In genomic region chr1:152766032-152766772, GRCm38 (mm10) we compare ENCODE assay signal across 8 mouse cellular contexts. TPM values are rescaled to one million over a fixed set of nuclear protein-coding genes. Genes with fewer than 3 reads are reported as not detected.
DNase-seq lines count a peak whose midpoint lies in the region; ATAC-seq and TF ChIP-seq lines count a peak whose summit lies in the region.

TSS of gene Rgl1 (minus strand) at chr1:152766351.
TSS of gene Arpc5 (plus strand) at chr1:152766542.

- peak within 1 kb of the TSS; percentile 80 for H3K4me2 ChIP-seq in forebrain, embryonic 13.5 days
- peak within 1 kb of the TSS; percentile 79 for H3K4me2 ChIP-seq in liver, postnatal 0 days (ENCODE audit: low read depth, low read length)
- peak within 1 kb of the TSS; percentile 69 for H3K4me2 ChIP-seq in neural tube, embryonic 14.5 days (ENCODE audit: low read depth, low read length)

- H3K9ac ChIP-seq in ES-Bruce4 (ENCODE audit: low read depth, poor library complexity, severe bottlenecking): peak within 1 kb of the TSS; percentile 90
- H3K9ac ChIP-seq in forebrain, embryonic 13.5 days: peak within 1 kb of the TSS; percentile 95
- H3K9ac ChIP-seq in liver, postnatal 0 days (replicated peaks): peak within 1 kb of the TSS; percentile 98
- H3K9ac ChIP-seq in neural tube, embryonic 14.5 days (replicated peaks; ENCODE audit: low read depth, low read length): peak within 1 kb of the TSS; percentile 93

- no peaks in the 10 kb centered on the region for H3K9me3 ChIP-seq in ES-Bruce4 (replicated peaks; ENCODE audit: control insufficient read depth, insufficient read depth, low read length, poor library complexity, severe bottlenecking)
- H3K9me3 ChIP-seq in forebrain, embryonic 13.5 days (replicated peaks): no peaks in the 10 kb centered on the region
- H3K9me3 ChIP-seq in liver, postnatal 0 days (ENCODE audit: low read length): no peaks in the 10 kb centered on the region
- no peaks in the 10 kb centered on the region for H3K9me3 ChIP-seq in neural tube, embryonic 14.5 days (ENCODE audit: control insufficient read depth, low read length)

- no peaks in the 10 kb centered on the region for H3K4me1 ChIP-seq in ES-Bruce4 (ENCODE audit: control insufficient read depth, insufficient read depth, low read length)
- H3K4me1 ChIP-seq in forebrain, embryonic 13.5 days: peaks cover 21% of the 10 kb centered on the region
- peaks cover 4% of the 10 kb centered on the region; the same call in 1 of the 2 replicates for H3K4me1 ChIP-seq in liver, postnatal 0 days (ENCODE audit: insufficient read depth)
- peaks cover 3% of the 10 kb centered on the region; the same call in 1 of the 2 replicates for H3K4me1 ChIP-seq in neural tube, embryonic 14.5 days (ENCODE audit: control insufficient read depth, insufficient read depth, low read length)

- WGBS in forebrain, embryonic 13.5 days: under 1% methylated on average over 69 of the region's 86 CpGs
- under 1% methylated on average over 85 of the region's 86 CpGs for WGBS in large intestine, adult 2 months
- under 1% methylated on average over 81 of the region's 86 CpGs for WGBS in liver, postnatal 0 days (ENCODE audit: insufficient replicate concordance)
- under 1% methylated on average over 83 of the region's 86 CpGs for WGBS in neural tube, embryonic 14.5 days

- ATAC-seq in cerebellum, adult (ENCODE audit: insufficient number of reproducible peaks, low FRiP score, low TSS enrichment): peak; percentile 95
- peak; percentile 97 for ATAC-seq in forebrain, embryonic 13.5 days
- peak; percentile 97 for ATAC-seq in liver, postnatal 0 days
- ATAC-seq in neural tube, embryonic 14.5 days (ENCODE audit: low read depth): peak; percentile 97

- H3K27me3 ChIP-seq in ES-Bruce4 (ENCODE audit: control insufficient read depth, insufficient read depth, low read length, poor library complexity, severe bottlenecking): peaks cover 4% of the 10 kb centered on the region; the same call in 1 of the 2 replicates
- H3K27me3 ChIP-seq in forebrain, embryonic 13.5 days: no peaks in the 10 kb centered on the region
- H3K27me3 ChIP-seq in liver, postnatal 0 days (ENCODE audit: insufficient read depth, low read length): peaks cover 11% of the 10 kb centered on the region; the same call in 1 of the 2 replicates
- H3K27me3 ChIP-seq in neural tube, embryonic 14.5 days (ENCODE audit: control insufficient read depth, insufficient read depth, low read length): no peaks in the 10 kb centered on the region; the same call in 1 of the 2 replicates

- no peak within 1 kb of the TSS for H3K27ac ChIP-seq in ES-Bruce4 (ENCODE audit: insufficient read depth, low read length)
- H3K27ac ChIP-seq in forebrain, embryonic 13.5 days: peak within 1 kb of the TSS; percentile 79
- H3K27ac ChIP-seq in liver, postnatal 0 days (ENCODE audit: low read depth): peak within 1 kb of the TSS; percentile 97
- peak within 1 kb of the TSS; percentile 85 for H3K27ac ChIP-seq in neural tube, embryonic 14.5 days (ENCODE audit: low read depth, low read length)

- no peak for TF ChIP-seq EP300 in ES-Bruce4 (IDR thresholded peaks at IDR 0.05; ENCODE audit: insufficient read depth, low read depth, low read length)
- no peak for TF ChIP-seq EP300 in liver, postnatal 0 days (IDR thresholded peaks at IDR 0.05; ENCODE audit: low read depth)

- peak; percentile 72 for TF ChIP-seq POLR2A in ES-Bruce4 (IDR thresholded peaks at IDR 0.05; ENCODE audit: insufficient read depth, low read length)

- peak within 1 kb of the TSS; percentile 97 for H3K4me3 ChIP-seq in ES-Bruce4 (ENCODE audit: low read depth, low read length)
- H3K4me3 ChIP-seq in forebrain, embryonic 13.5 days: peak within 1 kb of the TSS; percentile 92
- peak within 1 kb of the TSS; percentile 94 for H3K4me3 ChIP-seq in liver, postnatal 0 days (ENCODE audit: low read depth, low read length)
- peak within 1 kb of the TSS; percentile 94 for H3K4me3 ChIP-seq in neural tube, embryonic 14.5 days (ENCODE audit: low read depth, low read length)

- peaks cover 21% of the 10 kb centered on the region for H3K36me3 ChIP-seq in ES-Bruce4 (ENCODE audit: control insufficient read depth, insufficient read depth, low read length, poor library complexity, severe bottlenecking)
- peaks cover 18% of the 10 kb centered on the region for H3K36me3 ChIP-seq in forebrain, embryonic 13.5 days (ENCODE audit: poor library complexity, severe bottlenecking)
- peaks cover 16% of the 10 kb centered on the region for H3K36me3 ChIP-seq in liver, postnatal 0 days (replicated peaks; ENCODE audit: insufficient read depth, low read length)
- H3K36me3 ChIP-seq in neural tube, embryonic 14.5 days (ENCODE audit: control insufficient read depth, insufficient read depth, low read length): peaks cover 6% of the 10 kb centered on the region; the same call in 1 of the 2 replicates

- intact Hi-C loops in heart, postnatal 10 days (cut with DNase I): loop anchor here (5.0 to 10.0 kb wide), 2 partner anchors 244 to 381 kb away; partner anchors contain the start of gene Tsen15

- no peak for TF ChIP-seq CTCF in ES-Bruce4 (IDR thresholded peaks at IDR 0.05; ENCODE audit: low read depth, low read length)
- TF ChIP-seq CTCF in liver, postnatal 0 days (IDR thresholded peaks at IDR 0.05; ENCODE audit: low read depth): no peak

- peak; percentile 97 to 98 for DNase-seq in heart, postnatal 10 days
- DNase-seq in large intestine, adult 2 months (ENCODE audit: low read depth, low spot score): peak; percentile 84
- peak; percentile 96 for DNase-seq in liver, postnatal 0 days
- DNase-seq in testis, postnatal 10 days (ENCODE audit: low spot score): peak; percentile 99

RNA-seq across cellular contexts. Expression of gene Rgl1, which starts in this region (rescaled TPM):
- polyA plus RNA-seq in ES-Bruce4 (2011; ENCODE audit: insufficient read depth, insufficient read length, low read depth, missing spikeins): 3.0 and 5.4 TPM in 2 replicates
- 15.8 and 18.5 TPM in 2 replicates for polyA plus RNA-seq in forebrain, embryonic 13.5 days (2015; fragmentation: Nextera tagmentation; extraction: Ambion mirVana)
- total RNA-seq in heart, postnatal 10 days (2021): 10 to 100 TPM; 59.3 to 72.0 TPM
- polyA plus RNA-seq in large intestine, adult 2 months (2012; rRNA removed): 4.2 and 6.3 TPM in 2 replicates
- polyA plus RNA-seq in liver, postnatal 0 days (2015; fragmentation: Nextera tagmentation; extraction: Ambion mirVana): 11.7 and 16.2 TPM in 2 replicates
- polyA plus RNA-seq in neural tube, embryonic 14.5 days (2014; fragmentation: Nextera tagmentation; extraction: Ambion mirVana): 14.9 and 23.8 TPM in 2 replicates

RNA-seq across cellular contexts. Expression of gene Arpc5, which starts in this region (rescaled TPM):
- 108 and 113 TPM in 2 replicates for polyA plus RNA-seq in ES-Bruce4 (2011; ENCODE audit: insufficient read depth, insufficient read length, low read depth, missing spikeins)
- polyA plus RNA-seq in forebrain, embryonic 13.5 days (2015; fragmentation: Nextera tagmentation; extraction: Ambion mirVana): 299 and 312 TPM in 2 replicates
- total RNA-seq in heart, postnatal 10 days (2021): 10 to 100 TPM; 81.2 to 86.1 TPM
- 107 and 144 TPM in 2 replicates for polyA plus RNA-seq in large intestine, adult 2 months (2012; rRNA removed)
- 157 and 162 TPM in 2 replicates for polyA plus RNA-seq in liver, postnatal 0 days (2015; fragmentation: Nextera tagmentation; extraction: Ambion mirVana)
- 259 and 301 TPM in 2 replicates for polyA plus RNA-seq in neural tube, embryonic 14.5 days (2014; fragmentation: Nextera tagmentation; extraction: Ambion mirVana)
